Mouse (Mus musculus): ENCODE measurements around the gene 1700008P02Rik. TPM values are rescaled to one million over a fixed set of nuclear protein-coding genes. Genes with fewer than 3 reads are reported as not detected.

Gene 1700008P02Rik
- not detected in 2 replicates for polyA plus RNA-seq (2015; fragmentation: Nextera tagmentation; extraction: Ambion mirVana)

GRCm38 (mm10) chr3:6620343-6620742, at the start of gene 1700008P02Rik:
Gene 1700008P02Rik (minus strand): TSS chr3:6620443.

Data from skeletal muscle tissue, postnatal 0 days (tissue).